Mouse (Mus musculus) gastrocnemius, postnatal 4 days (tissue): ENCODE results near the gene Olfr659. TPM values are rescaled to one million over a fixed set of nuclear protein-coding genes. Genes with fewer than 3 reads are reported as not detected.

ENCODE experiments used
- DNase-seq, 2 experiments: peaks; one replicate each; pipeline ENCODE4 v3.0.0; 2021 to 2022; ENCODE audit warnings: low spot score in 2 of 2, mixed read lengths in 2 of 2
- long read RNA-seq, 2 experiments: library from polyadenylated mRNA; stranded (forward); transcript quantifications; one replicate each; pipeline ENCODE4 v2.0.0; 2021
- total RNA-seq, 2 experiments: library from RNA; stranded (reverse); gene quantifications; 2 replicates each; pipeline ENCODE4 v1.2.3; 2021

Gene Olfr659
- not detected for total RNA-seq
- long read RNA-seq, experiment 1, result 0 reads
- long read RNA-seq, experiment 2, result 0 reads

- no peak for DNase-seq
These were observed at the start of gene Olfr659 for GRCm38 (mm10) chr7:104666453-104666852. Gene Olfr659 (plus strand): TSS chr7:104666753.

DNA sequence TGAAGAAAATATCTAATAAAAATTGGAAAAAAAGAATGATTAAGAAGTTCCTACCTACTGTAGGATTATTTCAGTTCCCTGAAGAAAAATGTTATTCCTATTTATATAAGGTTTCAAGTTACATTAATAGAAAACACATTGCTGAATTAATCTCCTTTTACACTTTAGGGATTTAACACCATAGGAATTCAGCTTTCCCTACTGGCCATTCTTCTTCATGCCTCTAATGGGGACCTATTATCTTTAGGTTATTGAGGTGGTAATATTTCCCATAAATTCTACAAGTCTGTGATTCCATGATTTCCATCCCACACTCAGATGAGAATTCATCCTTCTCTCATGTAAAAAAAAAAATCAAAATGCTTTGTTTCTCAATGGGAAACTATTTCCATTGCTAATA is 42.1 kb upstream of the Olfr659 start, which contains the start of gene Olfr657:
Gene Olfr657, plus strand, starts transcription at position 301 of the 400 bp plus-strand sequence.
- DNase-seq, result no peak

DNA sequence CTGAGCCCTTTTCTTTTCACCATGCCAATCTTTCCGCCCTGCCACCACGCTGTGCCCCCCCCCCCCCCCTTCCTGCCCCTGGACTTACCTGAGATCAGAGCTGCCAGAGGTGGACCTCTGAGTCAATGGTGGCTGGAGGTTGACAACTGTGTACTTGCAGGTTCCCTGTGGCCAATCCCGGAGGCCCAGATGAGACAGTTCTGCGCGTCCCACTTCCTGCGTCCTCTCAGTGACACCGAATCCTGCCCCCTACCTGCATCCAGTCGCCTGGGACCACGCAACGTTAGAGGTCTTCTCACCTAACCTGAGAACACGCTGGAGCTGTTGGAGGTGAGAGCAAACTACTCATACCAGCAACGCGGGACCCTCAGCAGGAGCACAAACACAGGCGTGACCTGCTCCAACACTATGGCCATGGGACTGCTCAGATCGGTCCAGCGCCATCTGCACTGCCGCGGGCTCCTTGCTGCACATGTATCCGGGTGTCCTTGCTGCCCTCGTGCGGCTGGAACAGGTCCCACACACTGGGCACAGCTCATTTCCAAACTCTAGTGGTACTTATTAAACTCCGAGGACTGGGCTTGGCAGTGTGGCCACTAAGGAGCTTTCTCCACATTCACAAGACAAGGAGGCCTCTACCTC is 19.6 kb upstream of the Olfr659 start, which contains the start of gene Olfr658:
Gene Olfr658, minus strand, starts transcription at position 465 of the 642 bp plus-strand sequence.
- DNase-seq, result no peak

- DNase-seq, result no peak
These were observed 19.6 kb downstream of the Olfr659 start, which contains the start of gene Olfr661 for GRCm38 (mm10) chr7:104686201-104686600. Gene Olfr661 (plus strand): TSS chr7:104686501.

Other genes starting within 250 kb of the Olfr659 start
- gene Trim30a, start 201.6 kb upstream of the Olfr659 start, total RNA-seq, result 1 to 10 TPM; 1.4 to 1.5 TPM
- gene Trim30d, start 158.9 kb upstream of the Olfr659 start, total RNA-seq, result under 1 TPM; 0.32 to 0.62 TPM
- not detected for gene Olfr651, start 116.6 kb upstream of the Olfr659 start, total RNA-seq
- gene Olfr652, start 105.9 kb upstream of the Olfr659 start, total RNA-seq, result not detected
- not detected for gene Olfr653, start 89.4 kb upstream of the Olfr659 start, total RNA-seq
- not detected for gene Olfr654, start 79.7 kb upstream of the Olfr659 start, total RNA-seq
- gene Olfr655, start 65.0 kb upstream of the Olfr659 start, total RNA-seq, result not detected
- gene Olfr656, start 52.8 kb upstream of the Olfr659 start, total RNA-seq, result not detected
- gene Olfr657, start 42.0 kb upstream of the Olfr659 start, total RNA-seq, result not detected
- not detected for gene Olfr658, start 19.4 kb upstream of the Olfr659 start, total RNA-seq
- gene Olfr661, start 19.7 kb downstream of the Olfr659 start, total RNA-seq, result not detected
- not detected for gene Usp17le, start 110.7 kb downstream of the Olfr659 start, total RNA-seq
- gene Usp17lb, start 175.8 kb downstream of the Olfr659 start, total RNA-seq, result not detected
- not detected for gene Usp17la, start 190.3 kb downstream of the Olfr659 start, total RNA-seq
- gene Olfr665, start 211.3 kb downstream of the Olfr659 start, total RNA-seq, result not detected
- not detected for gene Olfr666, start 229.2 kb downstream of the Olfr659 start, total RNA-seq